Mouse (Mus musculus): ENCODE measurements at regions not wholly inside any gene's neighbourhood (a gene's known extent, or its start where the extent isn't known, plus 50 kb on each side); places are given as distances from the start of the nearest gene placed in this dataset.

- no peak for TF ChIP-seq CTCF (IDR thresholded peaks at IDR 0.05; ENCODE audit: control insufficient read depth, insufficient read depth, insufficient read length)
- TF ChIP-seq CEBPB (IDR thresholded peaks at IDR 0.05; ENCODE audit: low read depth): no peak
- TF ChIP-seq MAX (IDR thresholded peaks at IDR 0.05): no peak
These were observed 88.3 kb upstream of the Smad1 start for GRCm38 (mm10) chr8:79487597-79487996.

Data from C2C12 (cell line).